Mouse (Mus musculus) ES-E14 (cell line): ENCODE results near the gene Hsf2bp. TPM values are rescaled to one million over a fixed set of nuclear protein-coding genes. Genes with fewer than 3 reads are reported as not detected.

Experiments
- DNase-seq: peaks from one replicate; pipeline ENCODE4 v3.0.0-alpha.2; 2013; ENCODE audit warnings: low read depth, low spot score
- H3K27ac ChIP-seq: 2 replicates; pipeline ENCODE4 v1.5.1; 2012; ENCODE audit warnings: low read depth, mild to moderate bottlenecking, low read length, moderate library complexity, mixed read lengths; ENCODE audit not compliant: poor library complexity, insufficient read depth, severe bottlenecking
- H3K36me3 ChIP-seq: 2 replicates; pipeline ENCODE4 v1.6.1; 2012; ENCODE audit warnings: mild to moderate bottlenecking, low read length, moderate library complexity, mixed read lengths; ENCODE audit not compliant: control insufficient read depth, poor library complexity, insufficient read depth, severe bottlenecking
- H3K4me1 ChIP-seq, 2 experiments: fragments of 150-350 bp in 1 of 2; sonication (generic) in 1 of 2; 2 replicates each; pipeline ENCODE4 v1.6.1; 2012; ENCODE audit warnings: low read length in 2 of 2, mild to moderate bottlenecking in 1 of 2, mixed read lengths in 1 of 2; ENCODE audit not compliant: control insufficient read depth in 2 of 2, insufficient read depth in 2 of 2, poor library complexity in 1 of 2
- H3K4me3 ChIP-seq, 2 experiments: fragments of 150-350 bp in 1 of 2; sonication (generic) in 1 of 2; 2 replicates each; pipeline ENCODE4 v1.5.1; 2012; ENCODE audit warnings: low read length in 2 of 2, low read depth in 1 of 2, mild to moderate bottlenecking in 1 of 2, mixed read lengths in 1 of 2; ENCODE audit not compliant: insufficient read depth in 1 of 2, poor library complexity in 1 of 2, severe bottlenecking in 1 of 2
- H3K9ac ChIP-seq: 2 replicates; pipeline ENCODE4 v1.6.1; 2012; ENCODE audit warnings: low read depth, mild to moderate bottlenecking, low read length, mixed read lengths; ENCODE audit not compliant: poor library complexity, insufficient read depth, severe bottlenecking
- H3K9me3 ChIP-seq: fragments of 150-350 bp; sonication (generic); 2 replicates; pipeline ENCODE4 v1.6.1; 2012; ENCODE audit warnings: low read depth, mild to moderate bottlenecking, low read length; ENCODE audit not compliant: control insufficient read depth, insufficient read depth
- CHD2 ChIP-seq: IDR thresholded peaks from 2 replicates; pipeline ENCODE4 v1.6.1; 2014; ENCODE audit warnings: mild to moderate bottlenecking, low read depth, low read length, inconsistent platforms
- HCFC1 ChIP-seq: IDR thresholded peaks from 2 replicates; pipeline ENCODE4 v1.6.1; 2012; ENCODE audit warnings: low read length, inconsistent platforms, borderline replicate concordance; ENCODE audit not compliant: insufficient read depth
- MAFK ChIP-seq: IDR thresholded peaks from 2 replicates; pipeline ENCODE4 v1.6.1; 2014; ENCODE audit warnings: mild to moderate bottlenecking, low read depth, low read length, inconsistent platforms; ENCODE audit not compliant: insufficient read depth
- ZC3H11A ChIP-seq: IDR thresholded peaks from 2 replicates; pipeline ENCODE4 v1.6.1; 2012; ENCODE audit warnings: low read depth, mild to moderate bottlenecking, inconsistent platforms, low read length, borderline replicate concordance
- ZNF384 ChIP-seq: IDR thresholded peaks from 2 replicates; pipeline ENCODE4 v1.6.1; 2012; ENCODE audit warnings: low read depth, low read length, inconsistent platforms
- in situ Hi-C, 2 experiments: fragments of 600-800 bp; cut with MboI; formaldehyde crosslinking; loops; one replicate each; pipeline ENCODE4 v1.15.1; 2025; ENCODE audit warnings: low sequenced_read_pairs in 2 of 2, inconsistent platforms in 1 of 2; ENCODE audit not compliant: unreplicated experiment in 2 of 2
- total RNA-seq: library from RNA; depleted of rRNA; stranded (reverse); fragments of 300-350 nt; gene quantifications from 2 replicates; pipeline ENCODE4 v1.2.3, GENCODE M21; 2012

Gene Hsf2bp
- total RNA-seq, 1 experiment, result 44.7 TPM

GRCm38 (mm10) chr17:31989035-31989434 lies 47.1 kb downstream of the Hsf2bp start:
- H3K9me3 ChIP-seq, result no peaks in the 10 kb centered on the region
- DNase-seq, result no peak
- no peak overlapping the region for H3K9ac ChIP-seq

GRCm38 (mm10) chr17:31986915-31987314 lies 49.2 kb downstream of the Hsf2bp start:
- no peaks in the 10 kb centered on the region for H3K4me1 ChIP-seq
- DNase-seq, result no peak
- H3K27ac ChIP-seq, result no peak overlapping the region
- H3K4me3 ChIP-seq, result no peak overlapping the region
- no peak for TF ChIP-seq ZNF384
- no peak for TF ChIP-seq CHD2
- no peak for TF ChIP-seq ZC3H11A
- no peak for TF ChIP-seq HCFC1
- TF ChIP-seq MAFK, result no peak
- H3K36me3 ChIP-seq, result peaks cover 9% of the 10 kb centered on the region; the same call in 1 of the 2 replicates
- H3K9me3 ChIP-seq, result no peaks in the 10 kb centered on the region
- in situ Hi-C loops, result no loop called here
- H3K9ac ChIP-seq, result no peak overlapping the region

More at GRCm38 (mm10) chr17:31989035-31989434, 47.1 kb downstream of the Hsf2bp start:
- no peak overlapping the region for H3K27ac ChIP-seq
- TF ChIP-seq CHD2 (no peak), ZNF384 (no peak), HCFC1 (no peak), ZC3H11A (no peak)
- peaks cover 7% of the 10 kb centered on the region; the same call in 1 of the 2 replicates for H3K36me3 ChIP-seq
- in situ Hi-C loops, result no loop called here
- no peak overlapping the region for H3K4me3 ChIP-seq
- no peaks in the 10 kb centered on the region for H3K4me1 ChIP-seq

GRCm38 (mm10) chr17:31983491-31983890 lies 52.7 kb downstream of the Hsf2bp start:
- TF ChIP-seq HCFC1, result no peak
- Histone ChIP-seq H3K4me1 (no peaks in the 10 kb centered on the region), H3K9ac (no peak overlapping the region), H3K27ac (no peak overlapping the region), H3K9me3 (no peaks in the 10 kb centered on the region), H3K36me3 (peaks cover 11% of the 10 kb centered on the region; the same call in 1 of the 2 replicates), H3K4me3 (no peak overlapping the region)
- in situ Hi-C loops, result no loop called here
- DNase-seq, result no peak

GRCm38 (mm10) chr17:31982326-31983190 lies 53.6 kb downstream of the Hsf2bp start:
- no peak overlapping the region for H3K27ac ChIP-seq
- no peak overlapping the region for H3K4me3 ChIP-seq
- H3K36me3 ChIP-seq, result peaks cover 13% of the 10 kb centered on the region; the same call in 1 of the 2 replicates
- no peaks in the 10 kb centered on the region for H3K4me1 ChIP-seq
- H3K9me3 ChIP-seq, result no peaks in the 10 kb centered on the region
- in situ Hi-C loops, result no loop called here
- TF ChIP-seq ZC3H11A (no peak), CHD2 (no peak), ZNF384 (no peak), HCFC1 (no peak)
- no peak for DNase-seq
- H3K9ac ChIP-seq, result no peak overlapping the region

- no peaks in the 10 kb centered on the region for H3K4me1 ChIP-seq
- TF ChIP-seq ZC3H11A (no peak), MAFK (no peak), CHD2 (no peak), ZNF384 (no peak), HCFC1 (no peak)
- H3K36me3 ChIP-seq, result peaks cover 13% of the 10 kb centered on the region; the same call in 1 of the 2 replicates
- no peak overlapping the region for H3K9ac ChIP-seq
- no peak for DNase-seq
- in situ Hi-C loops, result no loop called here
- H3K4me3 ChIP-seq, result no peak overlapping the region
- H3K27ac ChIP-seq, result no peak overlapping the region
- H3K9me3 ChIP-seq, result no peaks in the 10 kb centered on the region
Observed at GRCm38 (mm10) chr17:31979888-31980287, 56.3 kb downstream of the Hsf2bp start.
